Mouse (Mus musculus) 3134 (cell line): ENCODE measurements around the gene Tulp4.
"Not testable (repeated sequence)": the region's sequence is repeated elsewhere in the genome, so short reads cannot be mapped to it uniquely, and the experiment has no call there.

ENCODE experiments used
- DNase-seq: peaks from one replicate; pipeline ENCODE4 v3.0.0-alpha.2; 2011; ENCODE audit warnings: low spot score; ENCODE audit not compliant: insufficient read length; ENCODE audit errors: extremely low read depth

The Tulp4 gene

GRCm38 (mm10) chr17:6186651-6187050 is 80.4 kb downstream of the Tulp4 start:
- no peak for DNase-seq

GRCm38 (mm10) chr17:6187183-6187582 is 80.9 kb downstream of the Tulp4 start:
- no peak for DNase-seq

GRCm38 (mm10) chr17:6189207-6189606 is 83.0 kb downstream of the Tulp4 start:
- no peak for DNase-seq

GRCm38 (mm10) chr17:6192275-6192674 is 86.0 kb downstream of the Tulp4 start:
- DNase-seq: no peak

GRCm38 (mm10) chr17:6195390-6195789 is 89.2 kb downstream of the Tulp4 start:
- no peak for DNase-seq

GRCm38 (mm10) chr17:6197491-6197890 is 91.3 kb downstream of the Tulp4 start:
- no peak for DNase-seq

- DNase-seq: no peak
Measured at GRCm38 (mm10) chr17:6198670-6199069, 92.4 kb downstream of the Tulp4 start.

- DNase-seq: no peak
Measured at GRCm38 (mm10) chr17:6199166-6199565, 92.9 kb downstream of the Tulp4 start.

GRCm38 (mm10) chr17:6201522-6202250 is 95.4 kb downstream of the Tulp4 start:
- no peak for DNase-seq

- DNase-seq: peak; percentile 76
Measured at GRCm38 (mm10) chr17:6202389-6203110, 96.3 kb downstream of the Tulp4 start.

GRCm38 (mm10) chr17:6203126-6203525 is 96.9 kb downstream of the Tulp4 start:
- DNase-seq: peak; percentile 32

- no peak for DNase-seq
Measured at GRCm38 (mm10) chr17:6203795-6204194, 97.6 kb downstream of the Tulp4 start.

GRCm38 (mm10) chr17:6211721-6212120 is 105.5 kb downstream of the Tulp4 start:
- DNase-seq: no peak

GRCm38 (mm10) chr17:6215640-6216039 is 109.4 kb downstream of the Tulp4 start:
- no peak for DNase-seq

GRCm38 (mm10) chr17:6216514-6216913 is 110.3 kb downstream of the Tulp4 start:
- DNase-seq: no peak

GRCm38 (mm10) chr17:6232633-6233032 is 126.4 kb downstream of the Tulp4 start:
- DNase-seq: not testable (repeated sequence)

GRCm38 (mm10) chr17:6251298-6251697 is 145.1 kb downstream of the Tulp4 start:
- DNase-seq: not testable (repeated sequence)

GRCm38 (mm10) chr17:6256400-6257069 is 150.3 kb downstream of the Tulp4 start, which contains the start of gene Tmem181a:
Gene Tmem181a, plus strand, starts transcription at chr17:6256860.
- DNase-seq: not testable (repeated sequence)

GRCm38 (mm10) chr17:6257070-6257456 is 150.8 kb downstream of the Tulp4 start:
- not testable (repeated sequence) for DNase-seq

- DNase-seq: peak; percentile 34
Measured at GRCm38 (mm10) chr17:6269876-6270831, 163.9 kb downstream of the Tulp4 start.
